Mouse (Mus musculus): ENCODE results near the gene Adrb1.

GRCm38 (mm10) chr19:56700848-56701247 is 21.2 kb upstream of the Adrb1 start:
- TF ChIP-seq POLR2A (IDR thresholded peaks at IDR 0.05; ENCODE audit: borderline replicate concordance, extremely low read depth, low read depth, low read length) (no peak), CTCF (IDR thresholded peaks at IDR 0.05; ENCODE audit: insufficient read depth, low read length) (no peak)

Measured in lung, adult 2 months (tissue).